Mouse (Mus musculus): ENCODE results near the gene Kctd20. TPM values are rescaled to one million over a fixed set of nuclear protein-coding genes. Genes with fewer than 3 reads are reported as not detected.
"Not testable (repeated sequence)": the region's sequence is repeated elsewhere in the genome, so short reads cannot be mapped to it uniquely, and the experiment has no call there.

Kctd20 gene
- polyA plus RNA-seq, 2 experiments, result 66.6 to 82.9 TPM

- Histone ChIP-seq H3K4me1 (ENCODE audit: control insufficient read depth, insufficient read depth, low read length) (no peaks in the 10 kb centered on the region), H3K9ac (ENCODE audit: low read depth, low read length, severe bottlenecking) (no peak overlapping the region), H3K4me3 (replicated peaks; ENCODE audit: low read length) (no peak overlapping the region), H3K27me3 (ENCODE audit: control insufficient read depth, insufficient read depth, low read length) (no peaks in the 10 kb centered on the region), H3K27ac (replicated peaks; ENCODE audit: low read depth, low read length) (no peak overlapping the region), H3K4me2 (replicated peaks; ENCODE audit: low read depth, low read length, severe bottlenecking) (no peak overlapping the region), H3K9me3 (ENCODE audit: control insufficient read depth, low read length) (no peaks in the 10 kb centered on the region), H3K36me3 (ENCODE audit: control insufficient read depth, insufficient read depth, low read length) (peaks cover 78% of the 10 kb centered on the region)
- no peak for ATAC-seq (ENCODE audit: low FRiP score, low read depth)
- no peak for DNase-seq (ENCODE audit: low spot score)
- no peak for TF ChIP-seq POLR2A (IDR thresholded peaks at IDR 0.05; ENCODE audit: borderline replicate concordance, extremely low read depth, insufficient read depth, insufficient read length)
- WGBS, result 86% methylated on average over 4 of the region's 4 CpGs
Observed at GRCm38 (mm10) chr17:28990060-28990459, 38.3 kb downstream of the Kctd20 start.

- Histone ChIP-seq H3K4me3 (replicated peaks; ENCODE audit: low read length) (no peak overlapping the region), H3K4me2 (replicated peaks; ENCODE audit: low read depth, low read length, severe bottlenecking) (no peak overlapping the region), H3K27me3 (ENCODE audit: control insufficient read depth, insufficient read depth, low read length) (no peaks in the 10 kb centered on the region), H3K9ac (ENCODE audit: low read depth, low read length, severe bottlenecking) (no peak overlapping the region), H3K27ac (replicated peaks; ENCODE audit: low read depth, low read length) (no peak overlapping the region), H3K36me3 (ENCODE audit: control insufficient read depth, insufficient read depth, low read length) (peaks cover 69% of the 10 kb centered on the region), H3K9me3 (ENCODE audit: control insufficient read depth, low read length) (no peaks in the 10 kb centered on the region), H3K4me1 (ENCODE audit: control insufficient read depth, insufficient read depth, low read length) (no peaks in the 10 kb centered on the region)
- no peak for DNase-seq (ENCODE audit: low spot score)
- no peak for ATAC-seq (ENCODE audit: low FRiP score, low read depth)
- 88% methylated on average over 9 of the region's 9 CpGs for WGBS
- no peak for TF ChIP-seq POLR2A (IDR thresholded peaks at IDR 0.05; ENCODE audit: borderline replicate concordance, extremely low read depth, insufficient read depth, insufficient read length)
Observed at GRCm38 (mm10) chr17:28991286-28991685, 39.5 kb downstream of the Kctd20 start.

- no peak overlapping the region for H3K4me2 ChIP-seq (replicated peaks; ENCODE audit: low read depth, low read length, severe bottlenecking)
- no peak overlapping the region for H3K27ac ChIP-seq (replicated peaks; ENCODE audit: low read depth, low read length)
- no peak for DNase-seq (ENCODE audit: low spot score)
- H3K36me3 ChIP-seq (ENCODE audit: control insufficient read depth, insufficient read depth, low read length), result peaks cover 64% of the 10 kb centered on the region
- ATAC-seq (ENCODE audit: low FRiP score, low read depth), result no peak
- H3K4me3 ChIP-seq (replicated peaks; ENCODE audit: low read length), result no peak overlapping the region
- TF ChIP-seq POLR2A (IDR thresholded peaks at IDR 0.05; ENCODE audit: borderline replicate concordance, extremely low read depth, insufficient read depth, insufficient read length), result no peak
- no peak overlapping the region for H3K9ac ChIP-seq (ENCODE audit: low read depth, low read length, severe bottlenecking)
- H3K9me3 ChIP-seq (ENCODE audit: control insufficient read depth, low read length), result no peaks in the 10 kb centered on the region
- no peaks in the 10 kb centered on the region for H3K4me1 ChIP-seq (ENCODE audit: control insufficient read depth, insufficient read depth, low read length)
- WGBS, result 62% methylated on average over 7 of the region's 7 CpGs
- H3K27me3 ChIP-seq (ENCODE audit: control insufficient read depth, insufficient read depth, low read length), result no peaks in the 10 kb centered on the region
Observed at GRCm38 (mm10) chr17:28992105-28992504, 40.4 kb downstream of the Kctd20 start.

DNA sequence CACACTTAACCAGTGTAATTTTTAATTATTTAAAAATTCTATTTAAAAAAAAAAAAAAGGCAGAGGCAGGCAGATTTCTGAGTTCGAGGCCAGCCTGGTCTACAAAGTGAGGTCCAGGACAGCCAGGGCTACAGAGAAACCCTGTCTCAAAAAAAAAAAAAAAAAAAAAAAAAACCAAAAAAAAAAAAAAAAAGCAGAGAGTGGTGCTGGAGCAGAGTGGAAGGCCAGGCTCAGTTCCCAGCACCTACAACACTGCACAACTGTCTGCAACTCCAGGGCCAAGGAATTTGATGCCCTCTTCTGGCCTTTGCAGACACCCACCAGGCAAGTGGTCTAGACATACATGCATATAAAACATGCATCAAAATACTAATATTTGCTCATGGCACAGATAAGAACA lies 41.3 kb downstream of the Kctd20 start:
- not testable (repeated sequence) for ATAC-seq (ENCODE audit: low FRiP score, low read depth); H3K27me3 ChIP-seq (ENCODE audit: control insufficient read depth, insufficient read depth, low read length); H3K27ac ChIP-seq (replicated peaks; ENCODE audit: low read depth, low read length); H3K9me3 ChIP-seq (ENCODE audit: control insufficient read depth, low read length); DNase-seq (ENCODE audit: low spot score); H3K4me3 ChIP-seq (replicated peaks; ENCODE audit: low read length); H3K4me1 ChIP-seq (ENCODE audit: control insufficient read depth, insufficient read depth, low read length); H3K9ac ChIP-seq (ENCODE audit: low read depth, low read length, severe bottlenecking); H3K4me2 ChIP-seq (replicated peaks; ENCODE audit: low read depth, low read length, severe bottlenecking)
- WGBS, result 96% methylated on average over 1 of the region's 1 CpGs
- H3K36me3 ChIP-seq (ENCODE audit: control insufficient read depth, insufficient read depth, low read length), result peaks cover 63% of the 10 kb centered on the region

DNA sequence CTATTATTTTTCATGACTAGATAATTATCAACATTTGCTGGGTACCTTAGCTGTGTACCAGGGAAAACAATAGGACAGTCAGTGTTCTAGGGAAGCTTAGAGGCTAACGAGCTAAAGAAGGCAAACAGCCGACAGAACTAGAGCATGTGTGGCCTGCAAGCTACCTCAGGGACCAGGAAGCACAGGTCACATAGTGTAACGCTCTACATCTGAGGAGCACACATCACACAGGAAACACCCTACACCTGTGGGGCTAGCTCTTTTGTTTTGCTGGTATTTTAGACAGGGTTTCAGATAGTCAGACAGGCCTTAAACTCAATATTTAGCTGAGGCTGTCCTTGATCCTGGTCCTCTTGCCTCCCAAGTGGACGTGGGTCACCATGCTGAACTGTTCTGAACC lies 42.9 kb downstream of the Kctd20 start:
- H3K27me3 ChIP-seq (ENCODE audit: control insufficient read depth, insufficient read depth, low read length), result no peaks in the 10 kb centered on the region
- no peak overlapping the region for H3K27ac ChIP-seq (replicated peaks; ENCODE audit: low read depth, low read length)
- no peak overlapping the region for H3K4me2 ChIP-seq (replicated peaks; ENCODE audit: low read depth, low read length, severe bottlenecking)
- no peak overlapping the region for H3K4me3 ChIP-seq (replicated peaks; ENCODE audit: low read length)
- peaks cover 66% of the 10 kb centered on the region for H3K36me3 ChIP-seq (ENCODE audit: control insufficient read depth, insufficient read depth, low read length)
- no peak overlapping the region for H3K9ac ChIP-seq (ENCODE audit: low read depth, low read length, severe bottlenecking)
- 91% methylated on average over 4 of the region's 4 CpGs for whole genome bisulfite sequencing
- no peaks in the 10 kb centered on the region for H3K9me3 ChIP-seq (ENCODE audit: control insufficient read depth, low read length)
- no peaks in the 10 kb centered on the region for H3K4me1 ChIP-seq (ENCODE audit: control insufficient read depth, insufficient read depth, low read length)
- no peak for TF ChIP-seq POLR2A (IDR thresholded peaks at IDR 0.05; ENCODE audit: borderline replicate concordance, extremely low read depth, insufficient read depth, insufficient read length)
- DNase-seq (ENCODE audit: low spot score) (no peak), ATAC-seq (ENCODE audit: low FRiP score, low read depth) (no peak)

DNA sequence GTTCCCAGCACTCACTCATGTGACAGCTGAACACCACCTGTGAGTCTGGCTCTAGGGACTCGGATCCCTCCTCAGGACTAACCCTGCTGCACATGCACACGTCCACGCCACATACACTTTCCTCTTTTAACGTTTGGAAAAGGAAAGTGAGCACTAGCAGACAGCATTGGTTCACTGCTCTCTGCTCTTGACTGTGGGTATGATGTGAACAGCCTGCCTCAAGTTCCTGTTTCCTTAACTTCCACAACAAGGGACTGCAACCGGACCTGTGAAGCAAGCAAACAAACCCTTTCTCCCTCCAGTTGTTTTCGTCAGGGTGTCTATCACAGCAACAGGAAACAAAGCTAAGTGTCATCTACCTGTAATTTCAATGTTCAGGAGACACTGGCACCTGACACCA lies 48.7 kb downstream of the Kctd20 start:
- H3K36me3 ChIP-seq (ENCODE audit: control insufficient read depth, insufficient read depth, low read length), result peaks cover 52% of the 10 kb centered on the region
- no peak overlapping the region for H3K4me3 ChIP-seq (replicated peaks; ENCODE audit: low read length)
- H3K9ac ChIP-seq (ENCODE audit: low read depth, low read length, severe bottlenecking), result no peak overlapping the region
- peaks cover under 1% of the 10 kb centered on the region; the same call in 1 of the 2 replicates for H3K4me1 ChIP-seq (ENCODE audit: control insufficient read depth, insufficient read depth, low read length)
- ATAC-seq (ENCODE audit: low FRiP score, low read depth) (no peak), DNase-seq (ENCODE audit: low spot score) (no peak)
- 89% methylated on average over 6 of the region's 6 CpGs for WGBS
- no peaks in the 10 kb centered on the region for H3K27me3 ChIP-seq (ENCODE audit: control insufficient read depth, insufficient read depth, low read length)
- no peak overlapping the region for H3K4me2 ChIP-seq (replicated peaks; ENCODE audit: low read depth, low read length, severe bottlenecking)
- no peak overlapping the region for H3K27ac ChIP-seq (replicated peaks; ENCODE audit: low read depth, low read length)
- no peak for TF ChIP-seq POLR2A (IDR thresholded peaks at IDR 0.05; ENCODE audit: borderline replicate concordance, extremely low read depth, insufficient read depth, insufficient read length)
- H3K9me3 ChIP-seq (ENCODE audit: control insufficient read depth, low read length), result no peaks in the 10 kb centered on the region

Measured in limb, embryonic 14.5 days (tissue).